Mouse (Mus musculus) monocyte, adult 2 months (primary cell): ENCODE results near the gene Anapc16.
"Not testable (repeated sequence)": the region's sequence is repeated elsewhere in the genome, so short reads cannot be mapped to it uniquely, and the experiment has no call there.

Source experiments
- DNase-seq, 2 experiments: peaks; one replicate each; pipeline ENCODE4 v3.0.0; 2022; ENCODE audit warnings: low spot score in 2 of 2, low read depth in 1 of 2

Gene Anapc16

GRCm38 (mm10) chr10:60002203-60002602 lies 732 bp downstream of the Anapc16 start:
- no peak for DNase-seq

- not testable (repeated sequence) for DNase-seq
Measured at GRCm38 (mm10) chr10:60001663-60002062, 1.3 kb downstream of the Anapc16 start.

- DNase-seq: no peak
Measured at GRCm38 (mm10) chr10:59999057-59999456, 3.9 kb downstream of the Anapc16 start.

- peak in 1 of 2 experiments; percentile 14 for DNase-seq
Measured at GRCm38 (mm10) chr10:59997591-59997990, 5.3 kb downstream of the Anapc16 start.

- DNase-seq: no peak
Measured at GRCm38 (mm10) chr10:59995889-59996288, 7.0 kb downstream of the Anapc16 start.

GRCm38 (mm10) chr10:59993813-59994212 lies 9.1 kb downstream of the Anapc16 start:
- not testable (repeated sequence) for DNase-seq

- no peak for DNase-seq
Measured at GRCm38 (mm10) chr10:59992024-59992423, 10.9 kb downstream of the Anapc16 start.

GRCm38 (mm10) chr10:59991262-59991880 lies 11.6 kb downstream of the Anapc16 start:
- DNase-seq: no peak

GRCm38 (mm10) chr10:59990393-59990792 lies 12.5 kb downstream of the Anapc16 start:
- DNase-seq: no peak

- no peak for DNase-seq
Measured at GRCm38 (mm10) chr10:59988036-59988435, 14.9 kb downstream of the Anapc16 start.

GRCm38 (mm10) chr10:59982379-59982873 lies 20.5 kb downstream of the Anapc16 start:
- DNase-seq: no peak

GRCm38 (mm10) chr10:59981792-59982191 lies 21.1 kb downstream of the Anapc16 start:
- no peak for DNase-seq

- no peak for DNase-seq
Measured at GRCm38 (mm10) chr10:59981336-59981735, 21.6 kb downstream of the Anapc16 start.

- peak; percentile 79 to 87 for DNase-seq
Measured at GRCm38 (mm10) chr10:59980815-59981244, 22.1 kb downstream of the Anapc16 start.

GRCm38 (mm10) chr10:59978873-59979743 lies 23.8 kb downstream of the Anapc16 start:
- no peak for DNase-seq

- no peak for DNase-seq
Measured at GRCm38 (mm10) chr10:59978401-59978800, 24.5 kb downstream of the Anapc16 start.

GRCm38 (mm10) chr10:59977715-59978343 lies 25.1 kb downstream of the Anapc16 start:
- DNase-seq: no peak

GRCm38 (mm10) chr10:59977141-59977540 lies 25.8 kb downstream of the Anapc16 start:
- DNase-seq: no peak

GRCm38 (mm10) chr10:59974786-59975185 lies 28.1 kb downstream of the Anapc16 start:
- no peak for DNase-seq

GRCm38 (mm10) chr10:59974191-59974664 lies 28.7 kb downstream of the Anapc16 start:
- DNase-seq: peak in 1 of 2 experiments; percentile 41

- no peak for DNase-seq
Measured at GRCm38 (mm10) chr10:59973400-59973799, 29.5 kb downstream of the Anapc16 start.
